Mouse (Mus musculus) thymus, adult 2 months (tissue): ENCODE measurements around the gene Kcnip3. TPM values are rescaled to one million over a fixed set of nuclear protein-coding genes. Genes with fewer than 3 reads are reported as not detected.

ENCODE experiments used
- DNase-seq: peaks from one replicate; pipeline ENCODE4 v3.0.0; 2021
- H3K27ac ChIP-seq: fragments of 200-500 bp; 2 replicates; pipeline ENCODE4 v1.5.1; 2012; ENCODE audit warnings: low read length, control low read depth; ENCODE audit not compliant: control insufficient read depth, insufficient read depth
- H3K27me3 ChIP-seq: fragments of 200-500 bp; 2 replicates; pipeline ENCODE4 v1.6.1; 2012; ENCODE audit warnings: mild to moderate bottlenecking, low read length, moderate library complexity, mixed read lengths; ENCODE audit not compliant: control insufficient read depth, insufficient read depth
- H3K36me3 ChIP-seq: fragments of 200-500 bp; 2 replicates; pipeline ENCODE4 v1.6.1; 2012; ENCODE audit warnings: mild to moderate bottlenecking, low read length, moderate library complexity; ENCODE audit not compliant: control insufficient read depth, insufficient read depth
- H3K4me1 ChIP-seq: fragments of 200-500 bp; replicated peaks from 2 replicates; pipeline ENCODE4 v1.6.1; 2012; ENCODE audit warnings: low read length; ENCODE audit not compliant: control insufficient read depth, insufficient read depth
- H3K4me3 ChIP-seq: fragments of 200-500 bp; 2 replicates; pipeline ENCODE4 v1.5.1; 2012; ENCODE audit warnings: mild to moderate bottlenecking, low read length, control low read depth, moderate library complexity; ENCODE audit not compliant: control insufficient read depth, insufficient read depth
- CTCF ChIP-seq: fragments of 200-500 bp; IDR thresholded peaks from 2 replicates; pipeline ENCODE4 v1.5.1; 2012; ENCODE audit warnings: mild to moderate bottlenecking, control low read depth, low read length, moderate library complexity, borderline replicate concordance; ENCODE audit not compliant: control insufficient read depth, poor library complexity, insufficient read depth; ENCODE audit errors: extremely low read depth
- POLR2A ChIP-seq: fragments of 200-500 bp; IDR thresholded peaks from 2 replicates; pipeline ENCODE4 v1.6.1; 2012; ENCODE audit warnings: mild to moderate bottlenecking, low read length, control low read depth, moderate library complexity; ENCODE audit not compliant: control insufficient read depth, poor library complexity, insufficient read depth; ENCODE audit errors: extremely low read depth
- WGBS: fragments of 180-500 bp; shearing (Covaris S2); methylation state at CpG from one replicate; pipeline ENCODE4 v1.1.7; 2018; 5-methylcytosine and 5-hydroxymethylcytosine counted together
- polyA plus RNA-seq: library from polyadenylated mRNA; depleted of rRNA; stranded (reverse); fragments of >200 nt; gene quantifications from 2 replicates; pipeline ENCODE4 v1.2.3, GENCODE M21; 2012

The Kcnip3 gene
- polyA plus RNA-seq, 1 experiment = 4.7 TPM

DNA sequence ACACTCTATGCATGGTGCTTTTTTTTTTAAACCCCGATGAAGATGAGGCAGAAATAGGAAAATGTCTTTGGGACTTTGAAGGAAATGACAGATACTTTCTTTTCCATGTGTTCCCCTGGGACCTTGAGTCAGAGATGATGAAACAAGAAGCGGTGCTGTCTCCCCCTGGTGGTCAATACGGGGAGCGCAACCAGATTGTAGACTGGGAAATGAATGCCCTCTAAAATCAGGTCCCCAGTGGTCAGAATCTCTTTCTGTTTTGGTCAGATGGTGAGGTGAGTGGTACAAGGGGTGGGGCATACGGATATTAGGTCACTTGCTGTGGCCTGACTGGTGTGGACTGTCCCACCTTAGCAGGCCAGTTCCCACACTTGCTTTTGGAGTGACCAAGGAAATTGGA, 68.1 kb downstream of the Kcnip3 start:
- peak; percentile 65 for DNase-seq
- no peak overlapping the region for H3K27ac ChIP-seq
- H3K4me3 ChIP-seq = no peak overlapping the region
- TF ChIP-seq POLR2A = no peak
- H3K36me3 ChIP-seq = no peaks in the 10 kb centered on the region
- H3K4me1 ChIP-seq = no peaks in the 10 kb centered on the region
- no peaks in the 10 kb centered on the region for H3K27me3 ChIP-seq
- WGBS = 5% methylated on average over 5 of the region's 5 CpGs

DNA sequence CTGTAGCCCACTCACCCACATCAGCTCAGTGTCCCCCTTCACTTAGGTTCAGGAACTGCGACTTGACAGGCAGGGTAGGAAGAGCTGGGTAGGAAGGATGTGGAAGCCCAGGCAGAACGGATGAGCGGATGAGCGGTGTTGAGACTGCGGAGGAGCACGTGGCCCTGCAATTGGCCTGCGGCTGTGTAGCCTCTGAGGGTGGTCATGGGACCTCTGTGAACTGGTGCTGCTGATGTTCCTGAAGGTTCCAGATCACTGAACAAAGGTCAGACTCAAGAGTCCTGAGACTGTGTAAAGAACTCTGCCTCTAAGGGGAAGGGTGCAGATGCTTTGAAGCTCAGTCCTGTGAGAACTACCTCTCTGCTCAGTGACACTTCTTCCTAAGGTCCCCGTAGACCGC, 68.8 kb downstream of the Kcnip3 start:
- H3K4me1 ChIP-seq = no peaks in the 10 kb centered on the region
- H3K27me3 ChIP-seq = no peaks in the 10 kb centered on the region
- TF ChIP-seq POLR2A (no peak), CTCF (no peak)
- no peak for DNase-seq
- H3K4me3 ChIP-seq = no peak overlapping the region
- no peaks in the 10 kb centered on the region for H3K36me3 ChIP-seq
- WGBS = 85% methylated on average over 9 of the region's 9 CpGs
- no peak overlapping the region for H3K27ac ChIP-seq

DNA sequence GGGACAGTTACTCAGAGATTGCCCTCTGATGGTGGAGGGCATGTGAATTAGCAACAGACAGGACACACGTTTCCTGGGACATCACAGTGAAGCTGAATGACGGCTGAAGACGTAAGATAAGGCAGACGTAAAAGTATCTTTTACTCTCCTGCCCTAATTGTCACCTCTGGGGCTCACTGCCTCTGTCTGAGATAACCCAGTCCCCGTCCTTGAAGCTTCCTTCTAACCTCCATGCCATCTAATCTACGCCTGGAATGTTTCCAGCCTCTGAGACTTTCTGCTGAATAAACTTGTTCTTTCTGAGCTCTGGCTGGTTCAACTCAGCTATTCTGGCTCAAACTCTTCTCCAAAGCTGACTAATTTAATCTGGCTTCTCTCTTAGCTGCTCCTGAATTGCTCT, 70.1 kb downstream of the Kcnip3 start:
- Histone ChIP-seq H3K27ac (no peak overlapping the region), H3K4me1 (no peaks in the 10 kb centered on the region), H3K27me3 (no peaks in the 10 kb centered on the region), H3K4me3 (no peak overlapping the region), H3K36me3 (no peaks in the 10 kb centered on the region)
- TF ChIP-seq CTCF = no peak
- TF ChIP-seq POLR2A = no peak
- WGBS = 30% methylated on average over 6 of the region's 6 CpGs
- DNase-seq = no peak

DNA sequence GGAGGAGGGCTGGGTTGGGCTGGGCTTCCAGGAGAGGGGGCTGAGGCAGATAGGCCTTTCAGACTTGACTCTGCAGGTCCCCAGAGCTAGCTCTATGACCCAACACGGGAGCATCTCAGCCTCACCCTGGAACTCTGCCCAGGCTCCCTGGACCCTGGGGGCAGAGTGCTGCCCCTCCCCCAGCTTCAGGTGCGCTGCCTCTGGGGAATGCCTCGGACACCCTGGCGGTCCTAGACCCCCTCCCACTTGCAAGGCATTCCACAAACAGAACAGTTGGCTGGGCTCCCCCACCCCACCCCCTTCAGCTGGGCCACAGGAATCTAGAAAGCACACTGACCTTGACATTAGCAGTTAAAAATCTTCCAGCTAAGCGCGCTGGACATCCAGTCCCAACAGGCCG, 72.2 kb downstream of the Kcnip3 start:
- 78% methylated on average over 7 of the region's 7 CpGs for WGBS
- DNase-seq = no peak
- Histone ChIP-seq H3K27ac (no peak overlapping the region), H3K4me1 (no peaks in the 10 kb centered on the region), H3K27me3 (no peaks in the 10 kb centered on the region), H3K4me3 (no peak overlapping the region), H3K36me3 (no peaks in the 10 kb centered on the region)
- no peak for TF ChIP-seq CTCF
- TF ChIP-seq POLR2A = no peak

DNA sequence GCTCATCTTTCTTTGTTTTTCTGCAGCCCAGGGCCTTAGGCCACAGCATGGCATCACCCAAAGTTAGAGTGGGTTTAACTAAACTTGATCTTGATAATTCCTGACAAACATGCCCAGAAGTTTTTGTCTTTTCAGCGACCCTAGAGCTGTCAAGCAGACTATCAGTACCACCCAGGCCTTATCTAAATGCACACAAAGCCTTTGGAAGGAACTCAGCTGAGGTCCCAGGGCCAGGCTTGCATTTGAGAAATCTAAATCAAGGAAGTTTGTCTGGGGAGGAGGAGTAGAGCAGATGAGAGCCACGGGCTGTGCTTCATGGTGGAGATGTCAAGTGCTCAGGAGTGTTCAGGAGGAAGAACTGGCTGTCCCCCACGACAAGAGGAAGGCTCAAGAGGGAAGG, 75.0 kb downstream of the Kcnip3 start:
- H3K36me3 ChIP-seq = no peaks in the 10 kb centered on the region
- H3K4me1 ChIP-seq = peaks cover 7% of the 10 kb centered on the region
- H3K4me3 ChIP-seq = no peak overlapping the region
- no peak overlapping the region for H3K27ac ChIP-seq
- TF ChIP-seq POLR2A = no peak
- TF ChIP-seq CTCF = no peak
- WGBS = 58% methylated on average over 3 of the region's 3 CpGs
- no peaks in the 10 kb centered on the region for H3K27me3 ChIP-seq
- DNase-seq = no peak

DNA sequence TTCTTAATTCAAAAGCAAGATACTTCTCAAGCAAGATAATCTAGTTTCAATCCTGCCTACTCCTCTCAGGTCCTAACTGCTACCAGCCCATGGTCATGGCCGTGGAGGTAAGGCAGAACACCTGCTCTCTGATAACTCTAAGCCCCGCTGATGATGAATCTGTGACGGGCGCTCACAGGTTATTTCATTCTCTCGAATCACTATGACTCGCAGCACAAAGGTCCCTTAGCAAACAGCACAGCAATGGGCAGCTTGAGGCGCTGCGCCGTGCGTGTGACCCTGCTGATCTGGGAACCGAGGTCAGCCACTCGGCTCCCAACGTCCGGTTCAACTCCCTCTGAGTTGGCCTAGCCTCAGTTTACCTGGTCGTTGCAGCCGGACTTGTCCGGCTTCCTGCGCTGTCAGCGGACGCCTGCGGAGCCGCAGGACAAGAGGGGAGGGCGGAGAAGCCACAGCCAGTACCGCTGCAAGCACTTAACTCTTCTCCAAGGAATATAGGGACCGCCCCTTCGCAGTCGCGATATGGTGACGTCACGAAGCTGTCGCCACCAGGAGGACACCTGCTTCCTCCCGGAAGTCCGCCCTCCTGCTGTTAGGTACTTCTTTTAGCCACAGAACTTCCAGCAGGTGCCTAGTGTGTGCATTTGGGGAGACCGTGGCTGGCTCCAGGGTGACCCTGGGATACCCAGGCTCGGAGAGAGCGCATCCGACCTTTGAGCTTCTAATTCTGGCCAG, 77.7 kb downstream of the Kcnip3 start, which contains the start of gene Fahd2a:
TSS of gene Fahd2a (minus strand) at position 511 of the 735 bp plus-strand sequence.
- H3K4me1 ChIP-seq = peaks cover 7% of the 10 kb centered on the region
- no peaks in the 10 kb centered on the region for H3K27me3 ChIP-seq
- TF ChIP-seq POLR2A (no peak), CTCF (peak; percentile 36; the same call in 1 of the 2 replicates)
- no peaks in the 10 kb centered on the region for H3K36me3 ChIP-seq
- DNase-seq = peak; percentile 85
- H3K27ac ChIP-seq = no peak within 1 kb of the TSS
- 4% methylated on average over 37 of the region's 37 CpGs for WGBS
- peak within 1 kb of the TSS; percentile 85 for H3K4me3 ChIP-seq

DNA sequence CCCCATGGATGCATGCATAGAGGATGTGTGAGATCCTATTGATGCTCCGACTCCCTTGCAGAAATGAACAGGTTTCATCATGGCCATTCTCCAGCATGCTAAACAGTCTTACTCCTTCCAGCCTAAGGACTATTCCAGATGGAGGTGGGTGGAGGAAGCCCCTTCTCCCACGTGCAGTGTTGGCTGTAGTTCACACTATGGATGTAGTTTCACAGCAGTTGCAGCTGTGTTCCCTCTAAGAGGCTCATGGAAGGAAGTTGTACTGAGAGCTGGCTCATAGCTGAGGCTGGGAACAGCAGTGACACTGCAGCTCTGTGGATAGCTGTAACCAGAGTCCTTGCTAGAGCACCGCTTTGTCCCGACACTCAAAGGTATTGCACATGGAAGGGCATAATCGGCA, 84.2 kb downstream of the Kcnip3 start:
- no peaks in the 10 kb centered on the region for H3K27me3 ChIP-seq
- 95% methylated on average over 5 of the region's 5 CpGs for WGBS
- DNase-seq = no peak
- no peak overlapping the region for H3K27ac ChIP-seq
- H3K36me3 ChIP-seq = no peaks in the 10 kb centered on the region
- no peak overlapping the region for H3K4me3 ChIP-seq
- H3K4me1 ChIP-seq = no peaks in the 10 kb centered on the region
- TF ChIP-seq POLR2A (no peak), CTCF (no peak)
